Mouse (Mus musculus) heart, embryonic 10.5 days (tissue): ENCODE measurements around the gene Fam45a. TPM values are rescaled to one million over a fixed set of nuclear protein-coding genes. Genes with fewer than 3 reads are reported as not detected.
A peak's percentile ranks its signal among the peaks of the same experiment; 100 is the strongest.

Source experiments
- DNase-seq: peaks from one replicate; pipeline ENCODE4 v3.0.0-alpha.2; 2017; ENCODE audit warnings: low spot score
- H3K27ac ChIP-seq: fragments of 300-500 bp; sonication (generic); 2 replicates; pipeline ENCODE4 v1.5.1; 2016; ENCODE audit warnings: mild to moderate bottlenecking
- H3K27me3 ChIP-seq: fragments of 300-500 bp; sonication (generic); 2 replicates; pipeline ENCODE4 v1.6.1; 2016; ENCODE audit warnings: mild to moderate bottlenecking; ENCODE audit not compliant: poor library complexity, insufficient read depth, severe bottlenecking
- H3K36me3 ChIP-seq: fragments of 300-500 bp; sonication (generic); 2 replicates; pipeline ENCODE4 v1.6.1; 2016; ENCODE audit warnings: mild to moderate bottlenecking, moderate library complexity
- H3K4me1 ChIP-seq: fragments of 300-500 bp; sonication (generic); 2 replicates; pipeline ENCODE4 v1.6.1; 2016; ENCODE audit warnings: mild to moderate bottlenecking
- H3K4me3 ChIP-seq: fragments of 300-500 bp; sonication (generic); 2 replicates; pipeline ENCODE4 v1.5.1; 2016; ENCODE audit warnings: mild to moderate bottlenecking, moderate library complexity
- H3K9me3 ChIP-seq: fragments of 300-500 bp; sonication (generic); 2 replicates; pipeline ENCODE4 v1.6.1; 2016; ENCODE audit warnings: mild to moderate bottlenecking, moderate library complexity
- WGBS: fragments of 180-500 bp; shearing (Covaris S2); methylation state at CpG from one replicate; pipeline ENCODE4 v1.1.7; 2016; 5-methylcytosine and 5-hydroxymethylcytosine counted together
- polyA plus RNA-seq: library from polyadenylated mRNA; unstranded; fragments of >200 nt; fragmentation: Nextera tagmentation; extraction: Ambion mirVana; gene quantifications from 2 replicates; pipeline ENCODE4 v1.2.1, GENCODE M21; 2016

Gene Fam45a
- 28.5 and 30.6 TPM in 2 replicates for polyA plus RNA-seq

DNA sequence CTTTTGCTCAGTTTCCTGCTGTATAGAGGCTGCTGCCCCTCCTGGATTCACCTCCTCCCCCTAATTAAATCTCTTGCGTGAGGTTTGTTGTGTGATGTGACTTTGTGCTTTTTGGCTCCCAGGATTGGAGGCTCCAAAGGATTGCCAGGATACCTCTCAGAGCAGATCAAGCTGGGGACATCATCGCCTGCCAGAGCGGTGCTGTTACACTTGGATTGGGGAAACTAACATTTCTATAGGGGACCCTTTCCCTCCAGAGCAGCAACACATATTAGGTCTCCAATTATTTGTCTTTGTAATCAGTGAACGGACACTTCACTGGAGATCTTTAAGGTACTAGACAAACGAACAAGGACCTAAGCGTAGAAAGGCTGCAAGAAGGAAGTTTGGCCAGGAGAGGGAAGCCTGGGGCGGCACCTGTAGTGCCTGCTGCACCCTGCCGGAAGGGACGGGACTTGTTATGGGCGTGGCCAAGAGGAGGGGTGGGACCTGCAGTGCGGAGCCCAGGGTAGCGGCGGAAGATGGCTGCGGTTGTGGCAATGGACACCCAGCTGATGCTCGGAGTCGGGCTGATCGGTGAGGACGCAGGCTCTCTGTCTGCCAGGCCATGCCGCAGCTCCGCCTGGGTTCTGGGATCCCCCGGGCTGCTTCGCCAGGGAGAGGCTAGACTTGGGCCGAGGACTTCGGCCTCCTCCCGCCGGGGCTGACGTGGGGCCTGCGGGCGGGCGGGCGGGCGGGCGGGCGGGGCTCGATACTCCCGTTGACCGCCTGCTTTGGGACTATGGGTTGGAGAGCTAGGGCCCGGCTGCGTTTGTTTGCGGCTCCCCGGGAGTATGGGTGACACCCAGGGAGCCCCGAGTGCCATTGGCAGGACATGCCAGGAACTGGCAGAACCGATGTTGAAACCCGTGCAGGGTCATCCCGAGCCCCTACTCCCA lies at the start of gene Fam45a:
Fam45a (plus strand) TSS at position 488 of the 938 bp plus-strand sequence.
- DNase-seq: peak; percentile 97
- H3K27me3 ChIP-seq: no peaks in the 10 kb centered on the region
- peaks cover 15% of the 10 kb centered on the region for H3K4me1 ChIP-seq
- H3K4me3 ChIP-seq: peak within 1 kb of the TSS; percentile 91
- no peaks in the 10 kb centered on the region for H3K9me3 ChIP-seq
- WGBS: 2% methylated on average over 44 of the region's 45 CpGs
- H3K27ac ChIP-seq: peak within 1 kb of the TSS; percentile 93
- peaks cover 18% of the 10 kb centered on the region for H3K36me3 ChIP-seq

GRCm38 (mm10) chr19:60773366-60773765 lies 38.0 kb upstream of the Fam45a start:
- Histone ChIP-seq H3K9me3 (no peaks in the 10 kb centered on the region), H3K4me1 (no peaks in the 10 kb centered on the region), H3K27me3 (no peaks in the 10 kb centered on the region), H3K4me3 (no peak overlapping the region), H3K36me3 (peaks cover 99% of the 10 kb centered on the region), H3K27ac (no peak overlapping the region)
- WGBS: 86% methylated on average over 6 of the region's 6 CpGs
- no peak for DNase-seq

GRCm38 (mm10) chr19:60782034-60782433 lies 29.4 kb upstream of the Fam45a start:
- WGBS: 87% methylated on average over 3 of the region's 3 CpGs
- Histone ChIP-seq H3K4me3 (no peak overlapping the region), H3K27me3 (no peaks in the 10 kb centered on the region), H3K4me1 (peaks cover 4% of the 10 kb centered on the region; the same call in 1 of the 2 replicates), H3K27ac (no peak overlapping the region), H3K36me3 (peaks cover 57% of the 10 kb centered on the region), H3K9me3 (no peaks in the 10 kb centered on the region)
- DNase-seq: no peak

GRCm38 (mm10) chr19:60784712-60785111 lies 26.7 kb upstream of the Fam45a start:
- WGBS: 26% methylated on average over 1 of the region's 1 CpGs
- Histone ChIP-seq H3K9me3 (no peaks in the 10 kb centered on the region), H3K36me3 (peaks cover 31% of the 10 kb centered on the region), H3K4me1 (peaks cover 8% of the 10 kb centered on the region), H3K27me3 (no peaks in the 10 kb centered on the region), H3K4me3 (no peak overlapping the region), H3K27ac (no peak overlapping the region)
- DNase-seq: no peak

DNA sequence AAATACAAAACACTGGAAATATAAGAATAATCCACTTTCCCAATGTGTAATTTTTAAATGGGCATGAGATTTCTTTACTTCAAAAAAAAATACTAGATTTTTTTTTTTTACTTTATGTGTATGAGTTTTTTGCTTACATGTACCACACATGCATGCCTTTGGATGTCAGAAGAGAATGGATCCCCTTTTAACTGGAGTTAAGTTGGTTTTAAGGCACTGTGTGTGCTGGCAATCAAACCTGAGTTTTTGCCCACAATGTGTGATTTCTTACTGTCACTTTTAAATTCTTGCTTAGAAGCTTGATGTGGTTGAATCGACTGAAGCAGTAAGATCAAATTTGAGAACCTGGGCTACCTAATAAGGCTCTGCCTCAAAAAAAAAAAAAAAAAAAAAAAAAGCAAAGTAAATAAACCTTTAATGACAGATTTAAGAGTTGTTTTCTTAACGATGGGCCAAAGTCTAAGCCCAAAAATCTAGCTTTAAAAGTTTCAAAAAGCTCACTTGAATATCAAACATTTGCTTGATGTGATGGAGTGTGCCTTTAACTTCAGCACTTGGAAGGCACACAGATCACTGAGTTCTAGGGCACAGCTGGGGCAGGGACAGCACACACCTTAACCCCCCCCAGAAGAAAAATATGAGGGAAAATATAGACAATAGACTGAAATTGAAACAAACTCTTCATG lies 23.8 kb upstream of the Fam45a start:
- 0 out of 2 replicates have a peak overlapping the region, but pooled peaks have one; percentile 98 for H3K4me3 ChIP-seq
- WGBS: 69% methylated on average over 2 of the region's 2 CpGs
- no peak for DNase-seq
- H3K27ac ChIP-seq: no peak overlapping the region
- H3K9me3 ChIP-seq: no peaks in the 10 kb centered on the region
- no peaks in the 10 kb centered on the region for H3K27me3 ChIP-seq
- H3K36me3 ChIP-seq: 0 out of 2 replicates have a peak, but pooled peaks cover 6% of the 10 kb centered on the region
- H3K4me1 ChIP-seq: peaks cover 8% of the 10 kb centered on the region

DNA sequence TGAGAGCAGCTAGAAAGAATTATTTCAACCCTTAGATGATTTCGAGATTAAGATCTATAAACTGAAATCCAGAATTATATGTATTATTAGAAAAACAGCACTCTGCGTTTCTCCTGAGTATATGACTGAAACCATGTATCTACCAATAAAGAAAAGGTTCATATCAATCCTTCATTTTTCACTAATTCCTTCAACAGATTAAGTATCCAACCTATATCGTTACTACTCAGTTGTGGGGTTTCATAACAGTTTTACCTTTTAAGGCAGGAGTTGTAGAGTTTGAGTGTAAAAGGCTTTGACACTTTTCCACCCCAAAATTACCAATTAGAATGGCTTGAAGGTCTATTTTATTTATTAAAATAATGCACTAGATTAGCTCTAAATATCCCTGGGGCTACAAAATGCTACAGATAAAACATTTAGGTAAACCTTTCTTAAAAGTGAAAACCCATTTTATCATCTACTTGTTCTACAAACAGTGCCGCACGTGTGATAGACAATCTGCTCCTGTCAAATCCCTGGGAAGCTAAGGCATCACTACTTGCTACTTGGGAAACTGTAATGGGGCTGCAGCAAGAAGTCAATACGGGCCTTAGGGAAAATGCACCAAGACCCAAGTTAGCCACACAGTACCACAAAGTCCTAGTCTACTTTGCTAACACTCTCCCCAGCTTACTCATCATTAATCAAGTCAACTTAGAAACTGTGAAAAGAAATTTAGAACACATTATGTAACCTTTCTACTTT lies 23.0 kb upstream of the Fam45a start:
- peak overlapping the region; percentile 52; the same call in 1 of the 2 replicates for H3K27ac ChIP-seq
- DNase-seq: no peak
- 46% methylated on average over 6 of the region's 6 CpGs for WGBS

DNA sequence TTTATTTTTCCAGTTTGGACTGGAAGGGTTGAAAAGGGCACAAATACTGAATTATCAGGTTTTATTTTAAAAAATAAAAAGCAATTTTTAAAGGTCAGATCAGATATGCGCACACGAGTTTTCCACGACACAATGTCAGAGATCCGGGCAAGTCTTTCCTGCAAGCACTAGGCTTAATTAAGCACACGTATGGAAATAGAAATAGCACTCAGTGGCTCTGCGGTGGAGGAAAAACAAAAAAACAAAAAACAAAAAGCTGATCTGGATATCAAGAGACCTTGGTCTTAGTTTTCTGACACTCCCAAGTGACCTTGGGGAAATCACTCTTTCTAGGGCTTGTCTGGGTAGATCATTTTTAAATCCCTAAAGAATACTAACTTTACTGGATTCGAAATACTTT lies 21.9 kb upstream of the Fam45a start:
- Histone ChIP-seq H3K27me3 (no peaks in the 10 kb centered on the region), H3K4me1 (peaks cover 8% of the 10 kb centered on the region), H3K4me3 (peak overlapping the region; percentile 98), H3K9me3 (no peaks in the 10 kb centered on the region), H3K27ac (peak overlapping the region; percentile 100), H3K36me3 (no peaks in the 10 kb centered on the region)
- WGBS: 2% methylated on average over 7 of the region's 7 CpGs
- no peak for DNase-seq

More for the DNA sequence above, 23.0 kb upstream of the Fam45a start:
- peaks cover 8% of the 10 kb centered on the region for H3K4me1 ChIP-seq
- peak overlapping the region; percentile 98 for H3K4me3 ChIP-seq
- no peaks in the 10 kb centered on the region for H3K9me3 ChIP-seq
- H3K36me3 ChIP-seq: 0 out of 2 replicates have a peak, but pooled peaks cover 6% of the 10 kb centered on the region
- H3K27me3 ChIP-seq: no peaks in the 10 kb centered on the region

GRCm38 (mm10) chr19:60789919-60790506 lies 21.4 kb upstream of the Fam45a start:
- peaks cover 8% of the 10 kb centered on the region for H3K4me1 ChIP-seq
- H3K9me3 ChIP-seq: no peaks in the 10 kb centered on the region
- peak overlapping the region; percentile 100 for H3K27ac ChIP-seq
- H3K4me3 ChIP-seq: peak overlapping the region; percentile 98
- no peaks in the 10 kb centered on the region for H3K27me3 ChIP-seq
- no peaks in the 10 kb centered on the region for H3K36me3 ChIP-seq
- peak; percentile 87 for DNase-seq
- WGBS: under 1% methylated on average over 60 of the region's 60 CpGs

GRCm38 (mm10) chr19:60790551-60791161 lies 20.7 kb upstream of the Fam45a start, which contains the start of gene Eif3a:
Gene Eif3a (minus strand): TSS chr19:60790658.
- Histone ChIP-seq H3K36me3 (no peaks in the 10 kb centered on the region), H3K4me1 (peaks cover 8% of the 10 kb centered on the region), H3K27ac (peak within 1 kb of the TSS; percentile 100), H3K9me3 (no peaks in the 10 kb centered on the region), H3K27me3 (no peaks in the 10 kb centered on the region), H3K4me3 (peak within 1 kb of the TSS; percentile 98)
- peak; percentile 96 for DNase-seq
- WGBS: under 1% methylated on average over 54 of the region's 57 CpGs

DNA sequence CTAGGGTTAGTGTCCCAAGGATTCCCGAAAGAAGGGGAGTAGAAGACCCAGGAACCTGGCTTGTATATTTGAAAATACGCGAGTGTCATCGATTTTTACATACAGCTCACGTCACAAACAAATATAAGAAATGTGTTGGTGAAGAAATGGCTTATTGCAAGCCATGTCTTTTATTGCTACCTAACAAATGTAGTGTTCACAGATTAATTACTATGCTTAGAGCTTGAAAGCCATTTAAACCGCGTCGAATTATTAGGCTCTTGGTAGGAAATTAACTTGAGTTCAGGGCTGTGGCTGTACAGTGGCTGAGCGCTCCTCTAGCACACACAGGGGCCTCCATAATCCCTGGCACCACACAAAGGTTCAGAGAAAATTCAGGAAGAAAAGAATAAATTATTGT lies 20.2 kb upstream of the Fam45a start:
- peaks cover 5% of the 10 kb centered on the region for H3K4me1 ChIP-seq
- WGBS: 17% methylated on average over 9 of the region's 9 CpGs
- no peaks in the 10 kb centered on the region for H3K27me3 ChIP-seq
- no peaks in the 10 kb centered on the region for H3K9me3 ChIP-seq
- peak overlapping the region; percentile 100 for H3K27ac ChIP-seq
- no peaks in the 10 kb centered on the region for H3K36me3 ChIP-seq
- no peak for DNase-seq
- H3K4me3 ChIP-seq: peak overlapping the region; percentile 98

DNA sequence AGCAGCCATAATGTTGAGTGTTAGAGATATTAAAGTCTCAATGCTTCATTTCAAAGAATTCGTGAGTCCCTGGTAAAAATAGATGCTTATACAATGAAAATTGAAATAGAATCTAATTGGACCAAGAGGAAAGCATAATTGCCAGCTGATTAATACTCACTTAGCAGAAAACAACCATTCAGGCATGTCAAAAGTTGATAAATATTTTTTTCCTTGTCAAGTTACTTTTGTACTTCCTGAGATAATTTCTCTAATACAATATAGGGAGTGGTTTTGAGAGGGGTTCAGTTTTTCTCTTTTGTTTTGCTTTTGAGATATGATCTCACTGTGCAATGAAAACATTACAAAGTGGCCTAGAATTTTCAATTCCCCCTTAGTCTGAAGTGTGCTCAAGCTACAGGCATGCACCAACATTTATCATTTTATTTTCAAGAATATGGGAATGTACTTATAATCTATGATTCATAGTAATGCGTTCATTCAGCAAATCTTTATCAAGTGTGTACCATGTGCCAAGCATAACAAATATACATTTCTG lies 18.1 kb upstream of the Fam45a start:
- H3K27me3 ChIP-seq: no peaks in the 10 kb centered on the region
- H3K9me3 ChIP-seq: no peaks in the 10 kb centered on the region
- no peaks in the 10 kb centered on the region for H3K36me3 ChIP-seq
- DNase-seq: no peak
- H3K4me3 ChIP-seq: no peak overlapping the region
- WGBS: 81% methylated on average over 2 of the region's 2 CpGs
- no peaks in the 10 kb centered on the region for H3K4me1 ChIP-seq
- no peak overlapping the region for H3K27ac ChIP-seq
